Mouse (Mus musculus) MEL (cell line): ENCODE data around the gene Copz1. TPM values are rescaled to one million over a fixed set of nuclear protein-coding genes. Genes with fewer than 3 reads are reported as not detected.
A peak's percentile ranks its signal among the peaks of the same experiment; 100 is the strongest.

ENCODE experiments used
- DNase-seq: peaks from one replicate; pipeline ENCODE4 v3.0.0; 2011; ENCODE audit warnings: low read depth, low spot score
- H3K27ac ChIP-seq: 2 replicates; pipeline ENCODE4 v1.5.1; 2012; ENCODE audit warnings: low read depth, mild to moderate bottlenecking, control low read depth, low read length, moderate library complexity; ENCODE audit not compliant: control insufficient read depth
- H3K27me3 ChIP-seq, 2 experiments: fragments of 150-350 bp in 1 of 2; sonication (generic) in 1 of 2; 2 replicates each; pipeline ENCODE4 v1.6.1; 2012; ENCODE audit warnings: low read length in 2 of 2, mild to moderate bottlenecking in 2 of 2, improper control_type of control experiment in 1 of 2, moderate library complexity in 1 of 2; ENCODE audit not compliant: insufficient read depth in 2 of 2, control insufficient read depth in 1 of 2
- H3K36me3 ChIP-seq, 2 experiments: 2 replicates each; pipeline ENCODE4 v1.6.1; 2012 to 2014; ENCODE audit warnings: low read length in 2 of 2, improper control_type of control experiment in 1 of 2, inconsistent platforms in 1 of 2, mild to moderate bottlenecking in 1 of 2; ENCODE audit not compliant: insufficient read depth in 2 of 2, control insufficient read depth in 1 of 2
- H3K4me1 ChIP-seq, 2 experiments: fragments of 150-350 bp in 1 of 2; sonication (generic) in 1 of 2; 2 replicates each; pipeline ENCODE4 v1.6.1; 2012; ENCODE audit warnings: low read length in 2 of 2, improper control_type of control experiment in 1 of 2, mild to moderate bottlenecking in 1 of 2; ENCODE audit not compliant: insufficient read depth in 2 of 2, control insufficient read depth in 1 of 2
- H3K4me3 ChIP-seq, 2 experiments: fragments of 150-350 bp in 1 of 2; sonication (generic) in 1 of 2; 2 replicates each; pipeline ENCODE4 v1.5.1; 2012; ENCODE audit warnings: low read depth in 2 of 2, low read length in 2 of 2, mild to moderate bottlenecking in 2 of 2, moderate library complexity in 2 of 2, control low read depth in 1 of 2, improper control_type of control experiment in 1 of 2; ENCODE audit not compliant: control insufficient read depth in 1 of 2, insufficient read depth in 1 of 2
- H3K79me2 ChIP-seq: 2 replicates; pipeline ENCODE4 v1.6.1; 2012; ENCODE audit warnings: mild to moderate bottlenecking, low read length, moderate library complexity; ENCODE audit not compliant: control insufficient read depth, poor library complexity, insufficient read depth
- H3K9ac ChIP-seq: 2 replicates; pipeline ENCODE4 v1.6.1; 2012; ENCODE audit warnings: low read depth, mild to moderate bottlenecking, control low read depth, low read length, moderate library complexity; ENCODE audit not compliant: control insufficient read depth, poor library complexity, severe bottlenecking
- H3K9me3 ChIP-seq: fragments of 150-350 bp; sonication (generic); replicated peaks from 2 replicates; pipeline ENCODE4 v1.6.1; 2012; ENCODE audit warnings: mild to moderate bottlenecking, low read length, improper control_type of control experiment, moderate library complexity; ENCODE audit not compliant: insufficient read depth
- BHLHE40 ChIP-seq: IDR thresholded peaks from 2 replicates; pipeline ENCODE4 v1.6.1; 2012; ENCODE audit warnings: low read depth, mild to moderate bottlenecking, inconsistent platforms, low read length, improper control_type of control experiment, borderline replicate concordance
- CHD1 ChIP-seq: IDR thresholded peaks from 2 replicates; pipeline ENCODE4 v1.6.1; 2012; ENCODE audit warnings: low read depth, mild to moderate bottlenecking, inconsistent platforms, low read length, improper control_type of control experiment
- CHD2 ChIP-seq: IDR thresholded peaks from 2 replicates; pipeline ENCODE4 v1.6.1; 2011; ENCODE audit warnings: low read length, improper control_type of control experiment
- CTCF ChIP-seq, 3 experiments: IDR thresholded peaks in 2 of 3; conservative IDR thresholded peaks in 1 of 3; 2 replicates each; pipeline ENCODE4 v1.5.1; 2011 to 2012; ENCODE audit warnings: low read length in 3 of 3, low read depth in 2 of 3, mild to moderate bottlenecking in 2 of 3, improper control_type of control experiment in 1 of 3, inconsistent platforms in 1 of 3, mixed read lengths in 1 of 3, moderate library complexity in 1 of 3; ENCODE audit not compliant: control insufficient read depth in 1 of 3, insufficient read depth in 1 of 3, poor library complexity in 1 of 3, severe bottlenecking in 1 of 3
- EP300 ChIP-seq, 2 experiments: IDR thresholded peaks; 2 replicates each; pipeline ENCODE4 v1.6.1; 2011; ENCODE audit warnings: improper control_type of control experiment in 2 of 2, low read length in 2 of 2, low read depth in 1 of 2, mild to moderate bottlenecking in 1 of 2
- ETS1 ChIP-seq: IDR thresholded peaks from 2 replicates; pipeline ENCODE4 v1.6.1; 2012; ENCODE audit warnings: low read depth, mild to moderate bottlenecking, inconsistent platforms, low read length, improper control_type of control experiment, moderate library complexity
- HCFC1 ChIP-seq: IDR thresholded peaks from 2 replicates; pipeline ENCODE4 v1.6.1; 2012; ENCODE audit warnings: low read depth, mild to moderate bottlenecking, inconsistent platforms, low read length, improper control_type of control experiment, moderate library complexity
- MAFK ChIP-seq: IDR thresholded peaks from 2 replicates; pipeline ENCODE4 v1.6.1; 2011; ENCODE audit warnings: low read depth, mild to moderate bottlenecking, low read length, improper control_type of control experiment, borderline replicate concordance
- MAX ChIP-seq: IDR thresholded peaks from 2 replicates; pipeline ENCODE4 v1.6.1; 2011; ENCODE audit warnings: low read length, improper control_type of control experiment
- MAZ ChIP-seq: IDR thresholded peaks from 2 replicates; pipeline ENCODE4 v1.6.1; 2012; ENCODE audit warnings: low read depth, mild to moderate bottlenecking, inconsistent platforms, low read length, improper control_type of control experiment
- MEF2A ChIP-seq: IDR thresholded peaks from 2 replicates; pipeline ENCODE4 v1.6.1; 2014; ENCODE audit warnings: low read depth, mild to moderate bottlenecking, inconsistent platforms, low read length, improper control_type of control experiment; ENCODE audit not compliant: poor library complexity, insufficient replicate concordance, severe bottlenecking; ENCODE audit errors: extremely low read depth
- NRF1 ChIP-seq: IDR thresholded peaks from 2 replicates; pipeline ENCODE4 v1.6.1; 2014; ENCODE audit warnings: low read depth, mild to moderate bottlenecking, inconsistent platforms, low read length, improper control_type of control experiment, moderate library complexity; ENCODE audit not compliant: poor library complexity, insufficient read depth, severe bottlenecking
- POLR2A ChIP-seq, 2 experiments: IDR thresholded peaks; 2 replicates each; pipeline ENCODE4 v1.6.1; 2011 to 2012; ENCODE audit warnings: low read length in 2 of 2, mild to moderate bottlenecking in 2 of 2, control low read depth in 1 of 2, improper control_type of control experiment in 1 of 2, low read depth in 1 of 2, moderate library complexity in 1 of 2; ENCODE audit not compliant: control insufficient read depth in 1 of 2, insufficient read depth in 1 of 2, poor library complexity in 1 of 2
- POLR2AphosphoS2 ChIP-seq: IDR thresholded peaks from 2 replicates; pipeline ENCODE4 v1.6.1; 2011; ENCODE audit warnings: low read length, improper control_type of control experiment
- RAD21 ChIP-seq: IDR thresholded peaks from 2 replicates; pipeline ENCODE4 v1.6.1; 2011; ENCODE audit warnings: mild to moderate bottlenecking, low read depth, low read length, improper control_type of control experiment
- SIN3A ChIP-seq: IDR thresholded peaks from 2 replicates; pipeline ENCODE4 v1.6.1; 2012; ENCODE audit warnings: low read length, improper control_type of control experiment, inconsistent platforms
- TAL1 ChIP-seq: IDR thresholded peaks from 2 replicates; pipeline ENCODE4 v1.6.1; 2012; ENCODE audit warnings: mild to moderate bottlenecking, inconsistent platforms, low read length, moderate library complexity, mixed read lengths
- USF1 ChIP-seq: IDR thresholded peaks from 2 replicates; pipeline ENCODE4 v1.6.1; 2014; ENCODE audit warnings: low read depth, mild to moderate bottlenecking, inconsistent platforms, low read length, improper control_type of control experiment, moderate library complexity
- USF2 ChIP-seq, 2 experiments: IDR thresholded peaks; 2 replicates each; pipeline ENCODE4 v1.6.1; 2011 to 2012; ENCODE audit warnings: improper control_type of control experiment in 2 of 2, low read length in 2 of 2, borderline replicate concordance in 1 of 2, inconsistent platforms in 1 of 2, low read depth in 1 of 2, mild to moderate bottlenecking in 1 of 2; ENCODE audit not compliant: insufficient read depth in 1 of 2
- ZNF384 ChIP-seq: IDR thresholded peaks from 2 replicates; pipeline ENCODE4 v1.6.1; 2012; ENCODE audit warnings: low read depth, mild to moderate bottlenecking, inconsistent platforms, low read length, improper control_type of control experiment
- polyA plus RNA-seq, 2 experiments: library from polyadenylated mRNA; stranded (reverse) in 1 of 2; unstranded in 1 of 2; fragments of >175 nt in 1 of 2; fragments of >200 nt in 1 of 2; gene quantifications; 2 replicates each; pipeline versions ENCODE4 v1.2.1 to v1.2.4; 2012; ENCODE audit warnings: low replicate concordance in 2 of 2, low read depth in 1 of 2; ENCODE audit not compliant: insufficient read length in 2 of 2, insufficient read depth in 1 of 2, missing spikeins in 1 of 2
- total RNA-seq: library from RNA; depleted of rRNA; stranded (reverse); fragments of 300-350 nt; gene quantifications from 2 replicates; pipeline ENCODE4 v1.2.3, GENCODE M21; 2012

The Copz1 gene
- total and polyA plus RNA-seq, 3 experiments: 46.7 to 822 (median 117) TPM

- Histone ChIP-seq H3K9ac (no peak overlapping the region), H3K4me1 (peaks cover 0 to 10% of the 10 kb centered on the region in 2 experiments; a peak in 3 of 4 replicates), H3K79me2 (peaks cover 15% of the 10 kb centered on the region)
- peak; percentile 16 for DNase-seq
- TF ChIP-seq EP300 (IDR thresholded peaks at IDR 0.05; ENCODE audit: low read depth in 1 of 2, low read length in 2 of 2): no peak
- no peak for TF ChIP-seq ETS1
- no peak for TF ChIP-seq NRF1
- TF ChIP-seq USF2 (IDR thresholded peaks at IDR 0.05; ENCODE audit: borderline replicate concordance in 1 of 2, insufficient read depth in 1 of 2, low read depth in 1 of 2, low read length in 2 of 2): no peak
- no peak for TF ChIP-seq BHLHE40
- TF ChIP-seq MAX: no peak
- TF ChIP-seq CHD2: no peak
- TF ChIP-seq POLR2AphosphoS2: no peak
- TF ChIP-seq RAD21: no peak
- no peak for TF ChIP-seq HCFC1
- no peak for TF ChIP-seq MAZ
- no peak for TF ChIP-seq CHD1
- no peak for TF ChIP-seq MAFK
- TF ChIP-seq SIN3A: no peak
- TF ChIP-seq ZNF384: no peak
- no peak for TF ChIP-seq TAL1
- no peak for TF ChIP-seq USF1
- no peak for TF ChIP-seq POLR2A (IDR thresholded peaks at IDR 0.05; ENCODE audit: control insufficient read depth in 1 of 2, insufficient read depth in 1 of 2, low read depth in 1 of 2, low read length in 2 of 2, poor library complexity in 1 of 2)
- no peak for TF ChIP-seq MEF2A
- TF ChIP-seq, all 39 proteins: peak for 0
- H3K4me3 ChIP-seq: no peak overlapping the region
- no peaks in the 10 kb centered on the region for H3K27me3 ChIP-seq
- H3K27ac ChIP-seq: no peak overlapping the region
- peaks cover 6 to 7% of the 10 kb centered on the region in 2 experiments for H3K36me3 ChIP-seq
- H3K9me3 ChIP-seq: no peaks in the 10 kb centered on the region
These were observed 70.5 kb downstream of the Copz1 start for GRCm38 (mm10) chr15:103343008-103343407.

- no peak overlapping the region for H3K4me3 ChIP-seq
- H3K27ac ChIP-seq: no peak overlapping the region
- DNase-seq: peak; percentile 15
- TF ChIP-seq CHD2: no peak
- TF ChIP-seq CTCF (IDR thresholded peaks at IDR 0.05 in 2 of 3, conservative IDR thresholded peaks at IDR 0.05 in 1 of 3; ENCODE audit: control insufficient read depth in 1 of 3, insufficient read depth in 1 of 3, low read depth in 2 of 3, low read length in 3 of 3, poor library complexity in 1 of 3, severe bottlenecking in 1 of 3): peak in 2 of 3 experiments; percentile 8 to 13; a peak in 1 of 6 replicates
- TF ChIP-seq, all 39 proteins: peak for 1
- H3K4me1 ChIP-seq: peaks cover 0 to 5% of the 10 kb centered on the region in 2 experiments; a peak in 3 of 4 replicates
- H3K27me3 ChIP-seq: no peaks in the 10 kb centered on the region
- no peak overlapping the region for H3K9ac ChIP-seq
- H3K79me2 ChIP-seq: peaks cover 10% of the 10 kb centered on the region
- peaks cover 2 to 6% of the 10 kb centered on the region in 2 experiments; a peak in 3 of 4 replicates for H3K36me3 ChIP-seq
- no peaks in the 10 kb centered on the region for H3K9me3 ChIP-seq
These were observed 71.0 kb downstream of the Copz1 start for GRCm38 (mm10) chr15:103343556-103343955.
